Mouse (Mus musculus) forebrain, embryonic 12.5 days (tissue): ENCODE measurements at regions not wholly inside any gene's neighbourhood (a gene's known extent, or its start where the extent isn't known, plus 50 kb on each side); places are given as distances from the start of the nearest gene placed in this dataset.
A peak's percentile ranks its signal among the peaks of the same experiment; 100 is the strongest.

ENCODE experiments used
- ATAC-seq: fragments of 200-750 bp; cut with Nextera tagmentation; 2 replicates; pipeline ENCODE4 v1.8.0; 2017; ENCODE audit warnings: moderate TSS enrichment; ENCODE audit not compliant: low FRiP score
- H3K27ac ChIP-seq: fragments of 300-500 bp; sonication (generic); 2 replicates; pipeline ENCODE4 v1.5.1; 2016; ENCODE audit warnings: mild to moderate bottlenecking
- H3K27me3 ChIP-seq: fragments of 300-500 bp; sonication (generic); 2 replicates; pipeline ENCODE4 v1.6.1; 2016; ENCODE audit warnings: mild to moderate bottlenecking
- H3K36me3 ChIP-seq: fragments of 300-500 bp; sonication (generic); replicated peaks from 2 replicates; pipeline ENCODE4 v1.6.1; 2016; ENCODE audit warnings: mild to moderate bottlenecking
- H3K4me1 ChIP-seq: fragments of 300-500 bp; sonication (generic); 2 replicates; pipeline ENCODE4 v1.6.1; 2016
- H3K4me2 ChIP-seq: fragments of 300-500 bp; sonication (generic); 2 replicates; pipeline ENCODE4 v1.6.1; 2016; ENCODE audit warnings: mild to moderate bottlenecking, moderate library complexity
- H3K4me3 ChIP-seq: fragments of 300-500 bp; sonication (generic); replicated peaks from 2 replicates; pipeline ENCODE4 v1.5.1; 2016; ENCODE audit warnings: mild to moderate bottlenecking
- H3K9ac ChIP-seq: fragments of 300-500 bp; sonication (generic); 2 replicates; pipeline ENCODE4 v1.6.1; 2016; ENCODE audit warnings: mild to moderate bottlenecking
- H3K9me3 ChIP-seq: fragments of 300-500 bp; sonication (generic); 2 replicates; pipeline ENCODE4 v1.6.1; 2016
- WGBS: fragments of 180-500 bp; shearing (Covaris S2); methylation state at CpG from one replicate; pipeline ENCODE4 v1.1.7; 2016; 5-methylcytosine and 5-hydroxymethylcytosine counted together

- Histone ChIP-seq H3K9ac (no peak overlapping the region), H3K27me3 (no peaks in the 10 kb centered on the region), H3K36me3 (no peaks in the 10 kb centered on the region), H3K9me3 (no peaks in the 10 kb centered on the region), H3K4me3 (no peak overlapping the region), H3K4me1 (no peaks in the 10 kb centered on the region), H3K27ac (no peak overlapping the region), H3K4me2 (no peak overlapping the region)
- 38% methylated on average over 2 of the region's 2 CpGs for WGBS
- ATAC-seq = no peak
Observed at GRCm38 (mm10) chrX:131818397-131818796, 1870.4 kb downstream of the Pcdh19 start.

DNA sequence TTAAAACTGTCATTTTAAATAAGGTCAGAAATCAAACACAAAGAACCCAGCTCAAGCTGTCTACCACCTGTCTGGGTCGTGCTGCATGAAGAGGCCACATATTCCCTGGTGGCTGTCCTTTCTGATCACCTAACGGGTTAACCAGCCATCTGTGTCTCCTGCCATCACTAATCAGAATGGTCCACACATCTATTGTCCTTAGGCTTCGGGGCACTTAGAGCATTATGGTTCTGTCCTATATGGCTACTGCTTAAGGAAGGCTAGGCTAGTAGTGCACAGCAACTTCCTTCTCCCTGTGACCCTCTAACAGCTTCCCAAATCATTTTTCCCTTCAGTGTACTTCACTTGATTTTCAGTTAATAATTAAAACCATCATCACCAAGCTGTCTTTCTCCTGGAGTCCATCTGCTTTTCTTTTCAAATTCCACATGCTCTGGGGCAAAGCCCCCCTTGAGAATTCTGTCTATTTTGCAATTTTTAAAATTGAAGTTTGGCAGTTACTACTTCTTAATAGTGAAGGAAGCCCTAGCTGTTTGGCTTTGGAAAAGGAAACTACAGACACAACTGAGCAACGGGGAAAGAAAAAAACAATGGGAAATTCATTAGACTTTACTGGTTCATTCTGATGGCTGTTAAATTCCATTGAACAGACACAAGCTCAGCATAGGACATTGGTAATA, 1914.6 kb downstream of the Pcdh19 start:
- 57% methylated on average over 4 of the region's 4 CpGs for WGBS
- no peaks in the 10 kb centered on the region for H3K4me1 ChIP-seq
- H3K27me3 ChIP-seq = no peaks in the 10 kb centered on the region
- no peak overlapping the region for H3K4me3 ChIP-seq
- H3K9ac ChIP-seq = no peak overlapping the region
- no peak overlapping the region for H3K4me2 ChIP-seq
- no peaks in the 10 kb centered on the region for H3K9me3 ChIP-seq
- peak; percentile 49; the same call in 1 of the 2 replicates for ATAC-seq
- H3K27ac ChIP-seq = no peak overlapping the region
- H3K36me3 ChIP-seq = no peaks in the 10 kb centered on the region
